Mouse (Mus musculus): ENCODE results near the gene 6430531B16Rik. TPM values are rescaled to one million over a fixed set of nuclear protein-coding genes. Genes with fewer than 3 reads are reported as not detected.

Gene 6430531B16Rik
- total and polyA plus RNA-seq, 3 experiments, result 0.19 TPM; not detected in 2

- no peak for DNase-seq
These were observed 7.6 kb downstream of the 6430531B16Rik start for GRCm38 (mm10) chr7:139970979-139971378.

GRCm38 (mm10) chr7:139970216-139970919 lies 8.2 kb downstream of the 6430531B16Rik start:
- DNase-seq, result no peak

- peak; percentile 78 for DNase-seq
These were observed 9.0 kb downstream of the 6430531B16Rik start for GRCm38 (mm10) chr7:139969348-139970130.

GRCm38 (mm10) chr7:139968428-139968827 lies 10.1 kb downstream of the 6430531B16Rik start:
- DNase-seq, result no peak

- no peak for DNase-seq
These were observed 11.4 kb downstream of the 6430531B16Rik start for GRCm38 (mm10) chr7:139967175-139967574.

- DNase-seq, result no peak
These were observed 14.7 kb downstream of the 6430531B16Rik start for GRCm38 (mm10) chr7:139963814-139964213.

- peak; percentile 90 for DNase-seq
These were observed 17.4 kb downstream of the 6430531B16Rik start for GRCm38 (mm10) chr7:139961141-139961540.

GRCm38 (mm10) chr7:139957958-139958357 lies 20.6 kb downstream of the 6430531B16Rik start:
- peak; percentile 72 for DNase-seq

- no peak for DNase-seq
These were observed 21.1 kb downstream of the 6430531B16Rik start for GRCm38 (mm10) chr7:139957437-139957836.

GRCm38 (mm10) chr7:139956658-139957057 lies 21.9 kb downstream of the 6430531B16Rik start:
- no peak for DNase-seq

GRCm38 (mm10) chr7:139955505-139955904 lies 23.1 kb downstream of the 6430531B16Rik start:
- DNase-seq, result no peak

GRCm38 (mm10) chr7:139951991-139952633 lies 26.4 kb downstream of the 6430531B16Rik start:
- DNase-seq, result no peak

- DNase-seq, result peak; percentile 56
These were observed 27.5 kb downstream of the 6430531B16Rik start for GRCm38 (mm10) chr7:139951079-139951478.

GRCm38 (mm10) chr7:139950283-139950971 lies 28.1 kb downstream of the 6430531B16Rik start:
- DNase-seq, result peak; percentile 79

GRCm38 (mm10) chr7:139949893-139950282 lies 28.7 kb downstream of the 6430531B16Rik start:
- peak; percentile 69 for DNase-seq

GRCm38 (mm10) chr7:139946032-139946431 lies 32.5 kb downstream of the 6430531B16Rik start:
- DNase-seq, result no peak

GRCm38 (mm10) chr7:139945516-139945915 lies 33.0 kb downstream of the 6430531B16Rik start:
- DNase-seq, result no peak

- no peak for DNase-seq
These were observed 34.0 kb downstream of the 6430531B16Rik start for GRCm38 (mm10) chr7:139944291-139945240.

GRCm38 (mm10) chr7:139943674-139944281 lies 34.8 kb downstream of the 6430531B16Rik start, which contains the start of gene Utf1:
Gene Utf1 (plus strand): TSS chr7:139943789.
- DNase-seq, result peak; percentile 67

- no peak for DNase-seq
These were observed 37.9 kb downstream of the 6430531B16Rik start for GRCm38 (mm10) chr7:139940476-139941209.

Data from adrenal gland, adult 2 months (tissue).